Mouse (Mus musculus): ENCODE results near the gene Itga9. TPM values are rescaled to one million over a fixed set of nuclear protein-coding genes. Genes with fewer than 3 reads are reported as not detected.

Itga9 gene
- total RNA-seq, 1 experiment from 2014 or later: not detected

DNA sequence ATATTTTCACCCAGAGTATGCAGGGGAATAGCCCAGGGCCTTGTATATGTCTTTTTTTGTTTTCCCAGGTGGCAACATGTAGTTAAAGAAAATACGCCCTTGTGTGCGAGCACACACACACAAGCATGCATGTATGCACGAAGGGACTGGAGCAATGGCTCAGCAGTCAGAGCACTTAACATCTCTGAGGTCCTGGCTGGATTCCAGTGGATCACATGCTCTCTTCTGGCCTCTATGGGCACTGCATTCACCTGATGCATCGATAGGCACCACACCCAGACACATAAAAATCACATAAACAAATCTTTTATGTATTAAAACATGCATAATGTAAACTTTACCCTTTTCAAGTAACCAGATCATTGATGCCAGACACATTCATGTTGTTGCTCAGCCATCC, 335.5 kb downstream of the Itga9 start:
- no peak for ATAC-seq (replicated peaks; ENCODE audit: insufficient number of reproducible peaks, low FRiP score, low TSS enrichment, poor library complexity, severe bottlenecking)

DNA sequence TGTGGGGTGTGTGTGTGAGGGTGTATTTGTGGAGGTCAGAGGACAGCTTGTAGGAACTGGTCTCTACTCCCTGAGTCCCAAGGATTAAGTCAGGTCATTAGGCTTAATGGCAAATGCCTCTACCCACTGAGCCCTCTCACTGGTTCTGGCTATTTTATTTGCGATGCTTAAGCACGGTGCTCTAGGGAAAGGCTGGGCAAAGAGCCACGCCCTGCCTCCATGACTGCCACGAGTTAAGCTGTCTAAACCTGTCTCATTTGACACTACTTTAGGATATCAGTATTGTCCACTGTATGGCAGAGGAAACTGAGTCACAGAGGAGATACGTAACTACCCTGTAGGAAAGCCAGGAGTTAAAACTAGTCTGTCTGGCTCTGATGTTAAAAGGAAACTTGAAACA, 337.5 kb downstream of the Itga9 start:
- no peak for ATAC-seq (replicated peaks; ENCODE audit: insufficient number of reproducible peaks, low FRiP score, low TSS enrichment, poor library complexity, severe bottlenecking)

DNA sequence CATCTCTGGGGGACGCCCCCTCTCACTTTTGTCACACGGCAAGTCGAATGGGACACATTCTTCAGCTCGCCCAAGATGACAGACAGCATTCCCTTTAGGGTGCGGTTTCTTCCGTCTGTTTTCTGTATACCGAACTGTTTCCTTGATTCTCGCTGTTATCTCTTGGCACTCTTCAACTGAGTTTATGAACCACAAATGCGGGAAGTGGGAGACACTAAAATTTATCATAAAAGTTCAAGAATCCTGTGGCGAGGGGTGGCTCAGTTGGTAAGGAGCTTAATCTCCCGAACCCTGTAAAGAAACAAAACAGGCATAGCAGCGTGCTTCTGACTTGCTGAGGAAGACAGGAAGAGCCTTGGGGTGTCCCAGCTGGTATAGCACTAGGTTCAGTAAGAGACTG, 337.9 kb downstream of the Itga9 start:
- no peak for ATAC-seq (replicated peaks; ENCODE audit: insufficient number of reproducible peaks, low FRiP score, low TSS enrichment, poor library complexity, severe bottlenecking)

- no peak for ATAC-seq (replicated peaks; ENCODE audit: insufficient number of reproducible peaks, low FRiP score, low TSS enrichment, poor library complexity, severe bottlenecking)
These were observed 342.0 kb downstream of the Itga9 start for GRCm38 (mm10) chr9:118948486-118948885.

DNA sequence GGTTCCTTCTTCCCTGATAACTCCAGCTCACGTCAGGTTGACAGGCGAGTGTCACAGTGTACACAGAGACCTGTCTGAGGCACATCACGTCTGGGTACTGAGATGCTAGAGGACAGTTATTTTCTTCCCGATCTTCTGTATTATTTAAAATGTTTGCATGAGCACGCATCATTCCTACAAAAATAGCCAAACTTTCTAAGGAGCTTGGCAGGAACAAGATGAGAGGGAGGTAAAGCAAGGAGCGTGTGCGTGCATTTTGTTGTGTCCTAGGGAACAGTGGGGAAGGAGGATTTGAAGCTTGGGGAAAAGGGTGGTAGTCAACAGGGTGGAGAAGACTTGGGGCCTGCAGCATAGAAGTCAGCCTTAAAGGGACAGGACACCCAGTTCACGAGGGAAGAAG, 342.6 kb downstream of the Itga9 start:
- no peak for ATAC-seq (replicated peaks; ENCODE audit: insufficient number of reproducible peaks, low FRiP score, low TSS enrichment, poor library complexity, severe bottlenecking)

DNA sequence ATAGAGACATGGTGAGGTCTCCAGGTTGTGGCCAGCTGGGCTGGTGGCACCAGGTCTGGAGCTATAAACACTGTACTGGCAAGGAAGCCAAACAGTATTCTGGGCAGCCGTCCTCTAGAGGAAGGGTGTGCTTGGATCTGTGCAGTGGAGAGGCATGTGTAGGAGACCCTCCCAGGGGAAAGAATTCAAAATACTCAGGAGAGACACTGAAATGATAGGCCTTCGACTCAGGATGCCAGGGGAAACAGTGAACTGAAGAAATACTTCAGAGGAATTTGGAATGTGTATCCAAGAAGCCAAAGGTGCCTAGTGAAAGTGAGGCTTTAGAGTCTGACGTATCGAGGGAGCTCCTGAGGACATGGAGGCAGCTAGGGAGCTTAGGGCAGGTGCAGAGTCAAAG, 343.2 kb downstream of the Itga9 start:
- no peak for ATAC-seq (replicated peaks; ENCODE audit: insufficient number of reproducible peaks, low FRiP score, low TSS enrichment, poor library complexity, severe bottlenecking)

DNA sequence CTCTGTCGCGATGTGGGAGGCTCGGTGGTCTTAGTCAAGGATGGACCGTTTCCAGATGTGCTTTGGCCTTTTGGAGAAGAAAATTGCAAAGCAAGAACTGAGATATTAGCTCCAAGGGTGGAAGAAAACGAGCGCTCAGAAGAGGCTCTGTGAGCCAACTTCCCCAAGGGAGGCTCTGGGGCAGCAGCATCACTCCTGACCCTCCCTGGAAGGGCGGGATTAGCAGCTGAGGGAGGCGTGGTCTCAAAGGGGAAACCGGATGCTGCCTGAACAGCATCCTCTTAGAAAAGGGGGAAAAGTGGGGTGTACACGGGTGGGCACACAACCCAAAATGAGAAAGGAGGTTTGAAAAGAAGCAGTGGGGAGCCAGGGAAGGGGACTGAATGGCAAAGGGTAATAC, 343.6 kb downstream of the Itga9 start:
- ATAC-seq (replicated peaks; ENCODE audit: insufficient number of reproducible peaks, low FRiP score, low TSS enrichment, poor library complexity, severe bottlenecking): no peak

Other genes with a start within 250 kb of the Itga9 start
- gene Eomes, start 128.5 kb upstream of the Itga9 start, total RNA-seq (2017): 47.6 to 167 TPM (median 48.0 TPM) in 3 replicates
- 97.5 to 187 TPM (median 99.7 TPM) in 3 replicates for gene Golga4, start 100.4 kb upstream of the Itga9 start, total RNA-seq (2017)